Mouse (Mus musculus) Patski (cell line): ENCODE measurements at regions not wholly inside any gene's neighbourhood (a gene's known extent, or its start where the extent isn't known, plus 50 kb on each side); places are given as distances from the start of the nearest gene placed in this dataset.

Experiments used
- ATAC-seq: fragments of 100-300 bp; one replicate; pipeline ENCODE4 v1.8.0; 2021
- CTCF ChIA-PET: fragments of 350-600 bp; sonication (Branson Sonifier 250); formaldehyde crosslinking; loops from one replicate; lab custom pipeline; 2022; ENCODE audit warnings: inconsistent platforms; lab: Charles Lee
- POLR2A ChIA-PET: fragments of 350-600 bp; sonication (Branson Sonifier 250); formaldehyde crosslinking; loops from one replicate; lab custom pipeline; 2022; ENCODE audit warnings: antibody characterized with exemption, inconsistent platforms; lab: Charles Lee
- DNase-seq: peaks from one replicate; pipeline ENCODE4 v3.0.0-alpha.2; 2011; ENCODE audit warnings: low read depth, low spot score
- H3K27me3 ChIP-seq: fragments of 371-371 bp; one replicate; pipeline ENCODE4 v1.5.1; 2021
- CTCF ChIP-seq: fragments of 100-300 bp; IDR thresholded peaks from one replicate; pipeline ENCODE4 v1.5.1; 2021
- in situ Hi-C: fragments of 300-500 bp; cut with MboI; formaldehyde crosslinking; loops from 3 replicates; pipeline ENCODE4 v1.11.1; 2018; ENCODE audit warnings: low pct_unique_long_range_greater_than_20kb, mixed read lengths

- ATAC-seq (no peak), DNase-seq (no peak)
- ChIA-PET POLR2A (interaction anchor here (0.6 kb wide), 1 partner anchor 148 kb away, joined by 5 read pairs; no protein-coding TSS in a partner anchor), CTCF (no interaction called here)
- TF ChIP-seq CTCF: no peak
- in situ Hi-C loops: no loop called here
- H3K27me3 ChIP-seq: peaks cover 5% of the 10 kb centered on the region
Observed at GRCm38 (mm10) chr17:78023507-78024355, 176.3 kb upstream of the Crim1 start.

GRCm38 (mm10) chr17:78024356-78024723, 175.7 kb upstream of the Crim1 start:
- in situ Hi-C loops: no loop called here
- no peak for ATAC-seq
- CTCF ChIA-PET: no interaction called here
- peaks cover 4% of the 10 kb centered on the region for H3K27me3 ChIP-seq
- POLR2A ChIA-PET: no interaction called here
- no peak for TF ChIP-seq CTCF
- no peak for DNase-seq

GRCm38 (mm10) chr17:78025294-78025693, 174.8 kb upstream of the Crim1 start:
- no peak for ATAC-seq
- in situ Hi-C loops: no loop called here
- no peak for DNase-seq
- POLR2A ChIA-PET: no interaction called here
- CTCF ChIA-PET: interaction anchor here (0.7 kb wide), 1 partner anchor 26 kb away, joined by 3 read pairs; no protein-coding TSS in a partner anchor
- H3K27me3 ChIP-seq: peaks cover 4% of the 10 kb centered on the region
- TF ChIP-seq CTCF: no peak

- POLR2A ChIA-PET: no interaction called here
- CTCF ChIA-PET: no interaction called here
- no peak for ATAC-seq
- in situ Hi-C loops: no loop called here
- H3K27me3 ChIP-seq: peaks cover 18% of the 10 kb centered on the region
- TF ChIP-seq CTCF: peak; percentile 23
- no peak for DNase-seq
Observed at GRCm38 (mm10) chr17:78035648-78036047, 164.4 kb upstream of the Crim1 start.

GRCm38 (mm10) chr17:78040338-78040737, 159.7 kb upstream of the Crim1 start:
- ATAC-seq (no peak), DNase-seq (no peak)
- peaks cover 24% of the 10 kb centered on the region for H3K27me3 ChIP-seq
- in situ Hi-C loops: loop anchor here (10.0 kb wide), 1 partner anchor 414 kb away; no protein-coding TSS in a partner anchor
- no peak for TF ChIP-seq CTCF
- POLR2A ChIA-PET: no interaction called here
- CTCF ChIA-PET: no interaction called here

GRCm38 (mm10) chr17:78041204-78041603, 158.8 kb upstream of the Crim1 start:
- H3K27me3 ChIP-seq: peaks cover 24% of the 10 kb centered on the region
- ChIA-PET CTCF (no interaction called here), POLR2A (no interaction called here)
- DNase-seq: no peak
- in situ Hi-C loops: loop anchor here (10.0 kb wide), 1 partner anchor 414 kb away; no protein-coding TSS in a partner anchor
- ATAC-seq: no peak
- peak; percentile 51 for TF ChIP-seq CTCF

- in situ Hi-C loops: loop anchor here (10.0 kb wide), 1 partner anchor 405 kb away; no protein-coding TSS in a partner anchor
- no peak for TF ChIP-seq CTCF
- DNase-seq (no peak), ATAC-seq (no peak)
- POLR2A ChIA-PET: no interaction called here
- H3K27me3 ChIP-seq: peaks cover 34% of the 10 kb centered on the region
- CTCF ChIA-PET: interaction anchor here (0.6 to 1.6 kb wide), 2 partner anchors 9 to 248 kb away, joined by 3 read pairs; no protein-coding TSS in a partner anchor
Observed at GRCm38 (mm10) chr17:78049766-78050165, 150.3 kb upstream of the Crim1 start.

- POLR2A ChIA-PET: no interaction called here
- DNase-seq: no peak
- in situ Hi-C loops: no loop called here
- TF ChIP-seq CTCF: peak; percentile 43
- ATAC-seq: no peak
- CTCF ChIA-PET: interaction anchor here (0.6 kb wide), 1 partner anchor 247 kb away, joined by 3 read pairs; no protein-coding TSS in a partner anchor
- H3K27me3 ChIP-seq: peaks cover 38% of the 10 kb centered on the region
Observed at GRCm38 (mm10) chr17:78050203-78050602, 149.8 kb upstream of the Crim1 start.

- in situ Hi-C loops: no loop called here
- POLR2A ChIA-PET: no interaction called here
- DNase-seq: no peak
- no peak for TF ChIP-seq CTCF
- CTCF ChIA-PET: no interaction called here
- no peak for ATAC-seq
- peaks cover 5% of the 10 kb centered on the region for H3K27me3 ChIP-seq
Observed at GRCm38 (mm10) chr17:78075892-78076291, 124.2 kb upstream of the Crim1 start.

- ATAC-seq (no peak), DNase-seq (no peak)
- POLR2A ChIA-PET: no interaction called here
- no peak for TF ChIP-seq CTCF
- H3K27me3 ChIP-seq: peaks cover 15% of the 10 kb centered on the region
- CTCF ChIA-PET: no interaction called here
- in situ Hi-C loops: no loop called here
Observed at GRCm38 (mm10) chr17:78078381-78078780, 121.7 kb upstream of the Crim1 start.

- POLR2A ChIA-PET: no interaction called here
- in situ Hi-C loops: no loop called here
- no peak for TF ChIP-seq CTCF
- ATAC-seq (no peak), DNase-seq (no peak)
- H3K27me3 ChIP-seq: peaks cover 24% of the 10 kb centered on the region
- CTCF ChIA-PET: no interaction called here
Observed at GRCm38 (mm10) chr17:78084419-78084818, 115.6 kb upstream of the Crim1 start.
